Mouse (Mus musculus) kidney, adult 2 months (tissue): ENCODE data around the gene Dnajc13. TPM values are rescaled to one million over a fixed set of nuclear protein-coding genes. Genes with fewer than 3 reads are reported as not detected.

ENCODE experiments used
- DNase-seq: peaks from one replicate; pipeline ENCODE4 v3.0.0; 2021
- H3K27ac ChIP-seq: fragments of 200-500 bp; 2 replicates; pipeline ENCODE4 v1.5.1; 2012; ENCODE audit warnings: low read depth, low read length, control low read depth, inconsistent platforms; ENCODE audit not compliant: insufficient read depth
- H3K27me3 ChIP-seq: fragments of 200-500 bp; replicated peaks from 2 replicates; pipeline ENCODE4 v1.6.1; 2012; ENCODE audit warnings: mild to moderate bottlenecking, moderate library complexity, low read length, inconsistent platforms; ENCODE audit not compliant: control insufficient read depth, insufficient read depth
- H3K36me3 ChIP-seq: fragments of 200-500 bp; 2 replicates; pipeline ENCODE4 v1.6.1; 2012; ENCODE audit warnings: mild to moderate bottlenecking, moderate library complexity, low read length, inconsistent platforms; ENCODE audit not compliant: control insufficient read depth, insufficient read depth
- H3K4me1 ChIP-seq: fragments of 200-500 bp; 2 replicates; pipeline ENCODE4 v1.6.1; 2011; ENCODE audit warnings: low read length; ENCODE audit not compliant: control insufficient read depth, insufficient read depth
- H3K4me3 ChIP-seq: fragments of 200-500 bp; 2 replicates; pipeline ENCODE4 v1.5.1; 2011; ENCODE audit warnings: mild to moderate bottlenecking, low read depth, low read length, control low read depth; ENCODE audit not compliant: insufficient read depth
- CTCF ChIP-seq: fragments of 200-500 bp; conservative IDR thresholded peaks from 2 replicates; pipeline ENCODE4 v1.5.1; 2011; ENCODE audit warnings: low read depth, mild to moderate bottlenecking, control low read depth, low read length, moderate library complexity, mixed read lengths; ENCODE audit not compliant: insufficient read depth, insufficient read length
- POLR2A ChIP-seq: fragments of 200-500 bp; IDR thresholded peaks from one replicate; pipeline ENCODE4 v1.6.1; 2011; ENCODE audit warnings: low read depth, low read length, control low read depth
- WGBS: fragments of 180-500 bp; shearing (Covaris S2); methylation state at CpG from one replicate; pipeline ENCODE4 v1.1.7; 2018; 5-methylcytosine and 5-hydroxymethylcytosine counted together
- polyA plus RNA-seq: library from polyadenylated mRNA; depleted of rRNA; stranded (reverse); fragments of >200 nt; gene quantifications from 2 replicates; pipeline ENCODE4 v1.2.3, GENCODE M21; 2012

Dnajc13 gene
- polyA plus RNA-seq, 1 experiment, result 104 TPM

- WGBS, result 55% methylated on average over 7 of the region's 7 CpGs
Observed at GRCm38 (mm10) chr9:104161117-104161516, 101.6 kb downstream of the Dnajc13 start.

GRCm38 (mm10) chr9:104157291-104157690 is 105.4 kb downstream of the Dnajc13 start:
- H3K27me3 ChIP-seq, result no peaks in the 10 kb centered on the region
- no peaks in the 10 kb centered on the region for H3K4me1 ChIP-seq
- no peak for TF ChIP-seq POLR2A
- no peak for TF ChIP-seq CTCF
- peaks cover 24% of the 10 kb centered on the region for H3K36me3 ChIP-seq
- no peak overlapping the region for H3K27ac ChIP-seq
- H3K4me3 ChIP-seq, result no peak overlapping the region
- 89% methylated on average over 7 of the region's 7 CpGs for WGBS
- no peak for DNase-seq

More at GRCm38 (mm10) chr9:104161117-104161516, 101.6 kb downstream of the Dnajc13 start:
- no peak for TF ChIP-seq POLR2A
- Histone ChIP-seq H3K27me3 (no peaks in the 10 kb centered on the region), H3K36me3 (peaks cover 26% of the 10 kb centered on the region), H3K27ac (no peak overlapping the region), H3K4me3 (no peak overlapping the region), H3K4me1 (no peaks in the 10 kb centered on the region)
- DNase-seq, result peak; percentile 14

- Histone ChIP-seq H3K4me1 (no peaks in the 10 kb centered on the region), H3K27ac (no peak overlapping the region), H3K4me3 (no peak overlapping the region), H3K27me3 (no peaks in the 10 kb centered on the region), H3K36me3 (peaks cover 18% of the 10 kb centered on the region)
- whole genome bisulfite sequencing, result 98% methylated on average over 8 of the region's 8 CpGs
- DNase-seq, result no peak
- TF ChIP-seq POLR2A (no peak), CTCF (no peak)
Observed at GRCm38 (mm10) chr9:104156506-104156905, 106.2 kb downstream of the Dnajc13 start.

- TF ChIP-seq POLR2A (no peak), CTCF (no peak)
- WGBS, result 86% methylated on average over 14 of the region's 14 CpGs
- Histone ChIP-seq H3K27me3 (no peaks in the 10 kb centered on the region), H3K4me1 (no peaks in the 10 kb centered on the region), H3K27ac (no peak overlapping the region), H3K36me3 (peaks cover 16% of the 10 kb centered on the region), H3K4me3 (no peak overlapping the region)
- DNase-seq, result peak; percentile 40
Observed at GRCm38 (mm10) chr9:104155100-104155715, 107.5 kb downstream of the Dnajc13 start.

- H3K4me1 ChIP-seq, result peaks cover under 1% of the 10 kb centered on the region; the same call in 1 of the 2 replicates
- H3K27me3 ChIP-seq, result no peaks in the 10 kb centered on the region
- no peak overlapping the region for H3K4me3 ChIP-seq
- TF ChIP-seq CTCF (no peak), POLR2A (no peak)
- peaks cover 13% of the 10 kb centered on the region for H3K36me3 ChIP-seq
- no peak for DNase-seq
- no peak overlapping the region for H3K27ac ChIP-seq
- WGBS, result 93% methylated on average over 7 of the region's 7 CpGs
Observed at GRCm38 (mm10) chr9:104152121-104152520, 110.6 kb downstream of the Dnajc13 start.

- TF ChIP-seq POLR2A, result no peak
- no peak for TF ChIP-seq CTCF
- DNase-seq, result no peak
- peaks cover 1% of the 10 kb centered on the region; the same call in 1 of the 2 replicates for H3K36me3 ChIP-seq
- H3K4me1 ChIP-seq, result peaks cover 4% of the 10 kb centered on the region; the same call in 1 of the 2 replicates
- no peak overlapping the region for H3K27ac ChIP-seq
- no peak overlapping the region for H3K4me3 ChIP-seq
- WGBS, result 80% methylated on average over 7 of the region's 7 CpGs
- no peaks in the 10 kb centered on the region for H3K27me3 ChIP-seq
Observed at GRCm38 (mm10) chr9:104148969-104149368, 113.8 kb downstream of the Dnajc13 start.

GRCm38 (mm10) chr9:104146683-104147082 is 116.0 kb downstream of the Dnajc13 start:
- 79% methylated on average over 7 of the region's 7 CpGs for WGBS
- Histone ChIP-seq H3K36me3 (peaks cover under 1% of the 10 kb centered on the region; the same call in 1 of the 2 replicates), H3K27me3 (no peaks in the 10 kb centered on the region), H3K27ac (no peak overlapping the region), H3K4me3 (no peak overlapping the region), H3K4me1 (peaks cover 4% of the 10 kb centered on the region; the same call in 1 of the 2 replicates)
- TF ChIP-seq POLR2A, result no peak
- TF ChIP-seq CTCF, result no peak
- no peak for DNase-seq
